Mouse (Mus musculus) heart, embryonic 10.5 days (tissue): ENCODE measurements around the gene Kbtbd8. TPM values are rescaled to one million over a fixed set of nuclear protein-coding genes. Genes with fewer than 3 reads are reported as not detected.
A peak's percentile ranks its signal among the peaks of the same experiment; 100 is the strongest.

Source experiments
- DNase-seq: peaks from one replicate; pipeline ENCODE4 v3.0.0-alpha.2; 2017; ENCODE audit warnings: low spot score
- H3K27ac ChIP-seq: fragments of 300-500 bp; sonication (generic); 2 replicates; pipeline ENCODE4 v1.5.1; 2016; ENCODE audit warnings: mild to moderate bottlenecking
- H3K27me3 ChIP-seq: fragments of 300-500 bp; sonication (generic); 2 replicates; pipeline ENCODE4 v1.6.1; 2016; ENCODE audit warnings: mild to moderate bottlenecking; ENCODE audit not compliant: poor library complexity, insufficient read depth, severe bottlenecking
- H3K36me3 ChIP-seq: fragments of 300-500 bp; sonication (generic); 2 replicates; pipeline ENCODE4 v1.6.1; 2016; ENCODE audit warnings: mild to moderate bottlenecking, moderate library complexity
- H3K4me1 ChIP-seq: fragments of 300-500 bp; sonication (generic); 2 replicates; pipeline ENCODE4 v1.6.1; 2016; ENCODE audit warnings: mild to moderate bottlenecking
- H3K4me3 ChIP-seq: fragments of 300-500 bp; sonication (generic); 2 replicates; pipeline ENCODE4 v1.5.1; 2016; ENCODE audit warnings: mild to moderate bottlenecking, moderate library complexity
- H3K9me3 ChIP-seq: fragments of 300-500 bp; sonication (generic); 2 replicates; pipeline ENCODE4 v1.6.1; 2016; ENCODE audit warnings: mild to moderate bottlenecking, moderate library complexity
- WGBS: fragments of 180-500 bp; shearing (Covaris S2); methylation state at CpG from one replicate; pipeline ENCODE4 v1.1.7; 2016; 5-methylcytosine and 5-hydroxymethylcytosine counted together
- polyA plus RNA-seq: library from polyadenylated mRNA; unstranded; fragments of >200 nt; fragmentation: Nextera tagmentation; extraction: Ambion mirVana; gene quantifications from 2 replicates; pipeline ENCODE4 v1.2.1, GENCODE M21; 2016

The Kbtbd8 gene
- polyA plus RNA-seq, 1 experiment from 2014 or later, result 4.6 TPM

DNA sequence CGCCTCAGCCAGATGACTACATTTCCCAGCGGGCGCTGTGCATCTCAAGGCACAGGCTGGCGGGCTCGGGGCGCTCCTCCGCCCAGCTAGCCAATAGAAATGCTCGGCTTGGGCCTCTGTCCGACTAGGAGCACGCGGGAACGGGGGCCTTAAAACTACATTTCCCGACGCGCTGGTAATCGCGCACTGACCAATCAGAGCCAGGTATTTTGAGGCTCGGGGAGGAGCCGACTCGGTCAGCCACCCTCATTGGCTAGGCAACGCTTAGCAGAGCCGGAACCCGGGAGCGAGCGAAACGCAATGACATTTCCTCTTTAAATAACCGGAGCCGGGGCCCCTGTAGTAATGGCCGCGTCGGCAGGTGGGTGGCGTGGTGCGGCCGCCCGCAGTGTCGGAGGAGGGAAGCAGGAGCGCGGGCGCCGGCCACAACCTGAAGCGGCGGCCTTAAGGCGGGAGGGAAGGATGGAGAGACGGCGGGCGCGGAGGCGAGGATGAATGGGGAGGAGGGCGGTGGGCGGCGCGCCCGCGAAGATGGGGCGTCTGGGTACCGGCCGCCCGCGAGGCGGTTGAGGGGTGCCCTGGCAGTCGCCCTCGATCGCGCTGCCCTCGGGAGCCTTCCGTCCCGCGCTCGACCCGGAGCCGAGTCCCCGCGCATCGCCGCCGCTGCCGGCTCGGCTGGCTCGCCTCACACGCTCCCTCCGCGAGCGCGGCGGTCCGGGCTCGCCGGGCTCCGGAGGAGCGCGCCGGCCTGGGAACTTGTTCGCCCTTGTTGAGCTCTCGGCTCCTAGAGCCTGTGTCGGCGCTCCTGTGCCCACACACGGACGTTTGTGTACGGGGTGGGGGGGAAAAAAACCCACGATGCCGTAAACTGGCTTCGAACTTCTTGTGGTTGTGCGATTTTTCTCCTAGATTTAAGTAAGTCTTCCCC lies 838 bp downstream of the Kbtbd8 start:
- H3K9me3 ChIP-seq, result no peaks in the 10 kb centered on the region
- no peaks in the 10 kb centered on the region for H3K27me3 ChIP-seq
- H3K4me3 ChIP-seq, result peak overlapping the region; percentile 92
- peak; percentile 99 for DNase-seq
- WGBS, result under 1% methylated on average over 97 of the region's 103 CpGs
- peaks cover 7% of the 10 kb centered on the region; the same call in 1 of the 2 replicates for H3K36me3 ChIP-seq
- H3K27ac ChIP-seq, result peak overlapping the region; percentile 90
- H3K4me1 ChIP-seq, result peaks cover 8% of the 10 kb centered on the region; the same call in 1 of the 2 replicates

DNA sequence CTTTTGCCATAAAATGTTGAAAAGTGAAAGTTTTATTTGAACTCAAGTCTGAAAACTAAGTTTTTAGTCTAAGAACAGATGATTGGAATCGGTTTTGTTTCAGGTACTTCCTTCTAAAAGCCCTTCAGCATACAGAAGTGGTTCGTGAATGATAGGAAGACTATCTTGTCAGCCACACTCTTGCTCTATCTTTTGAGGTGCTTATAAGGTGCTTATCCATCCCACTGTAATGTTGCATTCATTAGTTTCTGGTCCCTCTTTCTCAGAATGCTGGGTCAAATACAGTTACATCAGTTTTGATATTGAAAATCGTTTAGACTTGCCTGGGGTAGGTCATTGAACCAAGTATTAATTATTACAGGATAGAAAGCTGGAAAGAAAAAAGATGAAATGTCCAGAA lies 2.3 kb downstream of the Kbtbd8 start:
- 82% methylated on average over 3 of the region's 3 CpGs for WGBS

DNA sequence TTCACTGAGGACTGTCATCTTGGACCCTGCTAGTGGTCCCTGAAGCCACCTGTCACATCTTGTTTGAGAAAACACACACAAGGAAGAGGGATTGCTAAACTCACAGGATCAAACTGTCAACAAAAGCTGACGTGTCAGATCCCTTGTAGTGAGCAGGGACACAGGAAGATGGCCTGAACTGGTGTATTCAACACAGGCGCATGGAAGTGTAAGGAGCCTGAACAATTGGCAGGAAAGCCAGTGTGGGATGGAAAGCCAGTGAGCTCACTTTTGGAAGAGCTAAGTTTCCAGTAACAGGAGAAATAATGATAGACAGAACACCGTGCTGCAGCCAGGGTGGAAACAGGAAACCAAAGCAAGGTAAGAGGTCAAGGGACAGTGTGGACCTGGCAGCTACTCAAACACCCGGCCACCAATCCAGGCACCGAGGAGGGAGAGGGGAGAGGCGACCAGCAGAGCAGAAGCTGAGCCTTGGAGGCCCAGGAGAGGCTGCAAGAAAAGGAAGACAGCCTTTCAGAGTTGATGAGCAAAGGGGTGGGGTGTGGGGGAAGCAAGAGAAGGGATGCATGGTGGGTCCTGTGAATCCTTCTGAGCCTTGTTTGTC lies 33.0 kb downstream of the Kbtbd8 start:
- WGBS, result 37% methylated on average over 6 of the region's 6 CpGs
- DNase-seq, result no peak
- no peak overlapping the region for H3K4me3 ChIP-seq
- no peaks in the 10 kb centered on the region for H3K27me3 ChIP-seq
- no peaks in the 10 kb centered on the region for H3K36me3 ChIP-seq
- no peaks in the 10 kb centered on the region for H3K9me3 ChIP-seq
- 0 out of 2 replicates have a peak, but pooled peaks cover 8% of the 10 kb centered on the region for H3K4me1 ChIP-seq
- H3K27ac ChIP-seq, result no peak overlapping the region

More for the DNA sequence above, 2.3 kb downstream of the Kbtbd8 start:
- H3K27me3 ChIP-seq, result no peaks in the 10 kb centered on the region
- no peak for DNase-seq
- no peak overlapping the region for H3K4me3 ChIP-seq
- H3K9me3 ChIP-seq, result no peaks in the 10 kb centered on the region
- no peak overlapping the region for H3K27ac ChIP-seq
- H3K36me3 ChIP-seq, result peaks cover 7% of the 10 kb centered on the region; the same call in 1 of the 2 replicates
- H3K4me1 ChIP-seq, result peaks cover 8% of the 10 kb centered on the region; the same call in 1 of the 2 replicates

DNA sequence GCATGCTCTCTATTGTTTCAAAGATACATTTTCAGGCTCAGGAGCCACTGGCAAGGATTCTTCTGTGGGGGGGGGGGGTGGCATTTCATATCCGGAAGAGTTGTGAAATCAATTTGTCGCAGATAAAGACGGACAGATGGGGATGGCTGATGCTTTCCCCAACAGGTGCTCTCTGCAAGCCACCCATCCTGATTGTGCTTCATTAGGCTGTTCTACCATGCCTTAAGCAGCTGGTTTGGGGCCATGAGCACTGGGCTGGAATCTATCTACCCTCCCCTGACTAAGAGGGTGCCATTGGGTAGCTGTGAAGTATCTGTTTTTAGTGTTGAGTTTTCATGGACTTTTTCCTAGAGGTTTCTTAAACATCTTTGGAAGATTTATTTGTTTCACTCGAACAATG lies 33.8 kb downstream of the Kbtbd8 start:
- H3K27me3 ChIP-seq, result no peaks in the 10 kb centered on the region
- no peak overlapping the region for H3K4me3 ChIP-seq
- no peak for DNase-seq
- no peak overlapping the region for H3K27ac ChIP-seq
- no peaks in the 10 kb centered on the region for H3K36me3 ChIP-seq
- WGBS, result 90% methylated on average over 4 of the region's 4 CpGs
- H3K4me1 ChIP-seq, result 0 out of 2 replicates have a peak, but pooled peaks cover 5% of the 10 kb centered on the region
- H3K9me3 ChIP-seq, result no peaks in the 10 kb centered on the region

DNA sequence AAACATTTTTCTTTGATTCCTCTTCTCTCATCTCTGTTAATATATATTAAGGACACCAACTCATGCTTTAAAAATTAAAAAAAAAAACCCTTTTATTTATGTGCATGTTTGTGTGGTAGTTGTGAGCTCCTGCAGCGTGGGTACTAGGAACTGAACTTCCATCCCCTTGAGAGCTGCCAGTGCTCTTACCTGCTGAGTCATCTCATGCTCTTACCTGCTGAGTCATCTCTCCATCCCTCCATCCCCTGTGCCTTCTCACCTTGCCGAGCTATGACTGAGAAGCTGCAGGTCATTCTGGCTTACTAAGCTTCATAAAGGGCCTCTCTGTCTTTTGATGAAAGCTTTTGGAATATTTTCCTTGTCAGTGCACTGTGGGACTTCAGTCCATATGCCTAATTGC lies 34.5 kb downstream of the Kbtbd8 start:
- Histone ChIP-seq H3K4me1 (0 out of 2 replicates have a peak, but pooled peaks cover 5% of the 10 kb centered on the region), H3K27me3 (no peaks in the 10 kb centered on the region), H3K4me3 (no peak overlapping the region), H3K36me3 (no peaks in the 10 kb centered on the region), H3K27ac (no peak overlapping the region), H3K9me3 (0 out of 2 replicates have a peak, but pooled peaks cover 3% of the 10 kb centered on the region)
- WGBS, result 63% methylated on average over 2 of the region's 2 CpGs
- DNase-seq, result no peak

DNA sequence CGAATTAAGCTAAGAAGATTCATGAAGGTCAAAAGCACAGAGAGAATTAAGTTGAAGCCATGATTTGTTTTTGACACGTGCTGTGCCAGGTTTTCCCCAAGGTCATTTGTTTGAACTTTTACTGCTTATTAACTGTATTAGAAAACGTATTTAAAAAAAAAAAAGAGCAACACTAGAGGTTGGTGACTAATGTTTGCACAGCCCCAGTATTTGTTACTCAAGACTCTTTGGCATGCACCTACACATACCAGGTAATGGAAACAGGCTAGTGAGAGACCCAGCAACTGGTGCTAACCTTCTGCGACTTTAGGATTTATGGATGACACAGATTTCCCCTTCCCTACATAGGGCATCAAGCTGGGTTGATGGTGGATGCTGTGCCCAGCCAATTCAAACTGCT lies 46.9 kb downstream of the Kbtbd8 start:
- no peaks in the 10 kb centered on the region for H3K4me1 ChIP-seq
- H3K27me3 ChIP-seq, result no peaks in the 10 kb centered on the region
- no peak overlapping the region for H3K4me3 ChIP-seq
- H3K27ac ChIP-seq, result no peak overlapping the region
- 70% methylated on average over 4 of the region's 4 CpGs for WGBS
- DNase-seq, result no peak
- H3K36me3 ChIP-seq, result no peaks in the 10 kb centered on the region
- H3K9me3 ChIP-seq, result no peaks in the 10 kb centered on the region

DNA sequence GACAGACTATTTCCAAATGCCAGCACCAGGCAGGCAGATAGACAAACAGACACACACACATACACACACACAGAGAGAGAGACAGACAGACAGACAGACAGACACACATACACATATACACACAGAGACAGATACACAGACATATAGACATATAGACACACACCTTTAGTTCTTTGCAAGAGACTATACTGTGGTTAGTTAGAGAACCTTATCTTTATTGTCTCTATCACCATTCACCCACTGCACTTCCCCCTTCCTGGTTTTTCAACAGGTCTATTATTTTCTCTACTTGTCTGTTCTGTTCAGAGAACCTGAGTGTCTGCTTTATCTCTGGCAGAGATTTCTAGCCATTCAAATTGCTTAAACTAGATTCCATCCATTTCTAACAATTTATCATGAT lies 48.6 kb downstream of the Kbtbd8 start:
- H3K27ac ChIP-seq, result no peak overlapping the region
- H3K9me3 ChIP-seq, result no peaks in the 10 kb centered on the region
- H3K4me3 ChIP-seq, result no peak overlapping the region
- no peak for DNase-seq
- no peaks in the 10 kb centered on the region for H3K27me3 ChIP-seq
- H3K4me1 ChIP-seq, result no peaks in the 10 kb centered on the region
- H3K36me3 ChIP-seq, result no peaks in the 10 kb centered on the region

DNA sequence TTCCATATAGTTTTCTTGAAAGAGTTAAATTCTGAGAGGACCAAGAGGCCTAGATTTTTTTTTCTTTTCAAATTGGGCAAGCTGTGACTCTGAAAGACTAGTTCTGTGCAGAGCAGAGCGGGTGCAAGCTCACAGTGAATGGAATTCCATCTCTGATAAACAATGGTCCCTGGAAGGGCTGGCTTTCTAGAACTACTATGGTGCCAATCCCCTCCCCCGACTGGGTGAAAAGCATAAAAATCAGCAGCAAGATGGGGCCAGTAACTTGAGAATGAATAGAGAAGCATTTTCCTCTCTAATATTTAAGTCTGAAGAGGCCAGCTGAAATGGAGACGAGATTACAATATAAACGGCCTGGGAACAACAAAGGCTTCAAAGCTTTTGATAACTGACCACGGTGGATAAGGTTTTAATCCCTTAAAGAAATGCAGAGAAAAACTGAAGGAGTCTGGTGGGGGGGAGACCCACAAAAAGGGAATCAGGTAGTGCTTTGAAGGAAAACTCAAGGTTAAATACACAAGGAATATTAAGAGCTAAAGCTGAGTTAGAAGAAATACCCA lies 50.7 kb downstream of the Kbtbd8 start:
- no peaks in the 10 kb centered on the region for H3K27me3 ChIP-seq
- H3K4me3 ChIP-seq, result no peak overlapping the region
- H3K4me1 ChIP-seq, result no peaks in the 10 kb centered on the region
- H3K9me3 ChIP-seq, result no peaks in the 10 kb centered on the region
- 20% methylated on average over 5 of the region's 5 CpGs for WGBS
- no peaks in the 10 kb centered on the region for H3K36me3 ChIP-seq
- no peak overlapping the region for H3K27ac ChIP-seq
- DNase-seq, result no peak

DNA sequence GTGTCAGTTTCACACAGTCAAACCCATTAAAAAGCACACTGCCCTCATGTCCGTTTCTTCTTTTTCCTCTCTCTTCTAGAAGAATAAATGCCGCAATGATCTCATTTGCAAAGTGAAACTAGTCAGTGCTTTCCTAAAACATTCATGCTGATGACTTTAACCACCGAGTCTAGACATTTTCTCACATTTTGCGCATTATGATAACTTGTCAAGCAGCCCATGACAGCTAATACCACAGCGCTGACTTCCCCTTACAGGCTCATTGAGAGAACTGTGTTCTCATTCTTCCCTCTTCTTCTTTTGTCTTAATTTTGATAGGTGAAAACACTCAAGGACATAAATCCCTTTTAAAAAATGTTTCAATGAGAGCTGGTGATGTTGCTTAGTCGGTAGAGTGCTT lies 52.4 kb downstream of the Kbtbd8 start:
- H3K4me1 ChIP-seq, result no peaks in the 10 kb centered on the region
- H3K36me3 ChIP-seq, result no peaks in the 10 kb centered on the region
- no peaks in the 10 kb centered on the region for H3K27me3 ChIP-seq
- no peak for DNase-seq
- H3K4me3 ChIP-seq, result no peak overlapping the region
- no peaks in the 10 kb centered on the region for H3K9me3 ChIP-seq
- no peak overlapping the region for H3K27ac ChIP-seq
- 86% methylated on average over 6 of the region's 6 CpGs for WGBS

DNA sequence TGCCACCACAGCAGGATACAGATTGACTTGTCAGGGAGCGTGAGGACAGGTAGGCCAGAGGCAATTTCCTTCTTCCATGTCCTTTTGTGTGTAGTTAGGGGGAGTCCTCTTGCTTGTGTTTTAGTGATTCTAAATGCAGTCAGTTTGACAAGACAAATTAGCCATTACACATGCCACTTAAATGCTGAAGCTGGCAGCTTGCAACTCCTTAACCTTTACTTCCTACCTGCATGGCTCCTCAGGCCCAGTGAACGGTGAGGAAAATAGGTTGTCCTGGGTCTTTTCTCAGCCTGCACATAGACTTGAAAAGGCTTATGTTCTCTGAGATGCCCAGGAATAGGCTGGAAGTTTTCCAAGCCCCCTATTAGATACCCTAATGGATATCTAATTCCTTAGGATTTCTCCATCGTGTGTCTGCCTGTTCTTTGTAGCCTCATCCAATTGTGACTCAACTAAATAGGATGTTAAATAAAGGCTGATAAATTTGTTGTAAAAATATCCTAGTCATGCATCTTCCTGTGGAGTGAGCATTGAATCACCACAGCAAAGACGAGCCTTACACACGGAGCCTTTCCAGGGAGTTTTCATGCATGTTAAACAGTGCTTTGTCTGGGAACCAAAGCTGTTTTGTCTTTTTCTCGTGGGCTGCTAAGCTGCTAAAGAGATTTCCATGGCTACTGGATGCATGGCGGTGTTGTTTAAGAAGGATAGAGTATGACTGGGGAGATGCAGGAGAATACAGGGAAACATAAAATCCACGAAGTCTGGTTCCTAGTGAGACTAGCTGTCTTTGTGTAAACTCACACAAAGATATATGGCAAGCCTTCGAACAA lies 57.5 kb downstream of the Kbtbd8 start:
- WGBS, result 74% methylated on average over 9 of the region's 9 CpGs
- Histone ChIP-seq H3K27me3 (no peaks in the 10 kb centered on the region), H3K4me1 (no peaks in the 10 kb centered on the region), H3K9me3 (no peaks in the 10 kb centered on the region), H3K36me3 (no peaks in the 10 kb centered on the region), H3K4me3 (no peak overlapping the region), H3K27ac (no peak overlapping the region)
- DNase-seq, result no peak
